Mouse (Mus musculus): Measurements from ENCODE around the gene Orc5.
"Not testable (repeated sequence)": the region's sequence is repeated elsewhere in the genome, so short reads cannot be mapped to it uniquely, and the experiment has no call there.

Gene Orc5

GRCm38 (mm10) chr5:22536695-22537094 lies 13.5 kb downstream of the Orc5 start:
- no peak for DNase-seq (ENCODE audit: extremely low spot score)

- DNase-seq (ENCODE audit: extremely low spot score), result no peak
Measured at GRCm38 (mm10) chr5:22532571-22532970, 17.7 kb downstream of the Orc5 start.

- no peak for DNase-seq (ENCODE audit: extremely low spot score)
Measured at GRCm38 (mm10) chr5:22522612-22523011, 27.6 kb downstream of the Orc5 start.

- DNase-seq (ENCODE audit: extremely low spot score), result no peak
Measured at GRCm38 (mm10) chr5:22519708-22520107, 30.5 kb downstream of the Orc5 start.

GRCm38 (mm10) chr5:22515745-22516144 lies 34.5 kb downstream of the Orc5 start:
- DNase-seq (ENCODE audit: extremely low spot score), result not testable (repeated sequence)

GRCm38 (mm10) chr5:22514231-22514630 lies 36.0 kb downstream of the Orc5 start:
- DNase-seq (ENCODE audit: extremely low spot score), result not testable (repeated sequence)

GRCm38 (mm10) chr5:22512579-22512978 lies 37.6 kb downstream of the Orc5 start:
- DNase-seq (ENCODE audit: extremely low spot score), result not testable (repeated sequence)

GRCm38 (mm10) chr5:22511824-22512223 lies 38.4 kb downstream of the Orc5 start:
- DNase-seq (ENCODE audit: extremely low spot score), result peak; percentile 10

- DNase-seq (ENCODE audit: extremely low spot score), result no peak
Measured at GRCm38 (mm10) chr5:22508560-22508959, 41.7 kb downstream of the Orc5 start.

- DNase-seq (ENCODE audit: extremely low spot score), result no peak
Measured at GRCm38 (mm10) chr5:22499437-22499836, 50.8 kb downstream of the Orc5 start.

- no peak for DNase-seq (ENCODE audit: extremely low spot score)
Measured at GRCm38 (mm10) chr5:22491088-22491487, 59.1 kb downstream of the Orc5 start.

GRCm38 (mm10) chr5:22489091-22489490 lies 61.1 kb downstream of the Orc5 start:
- DNase-seq (ENCODE audit: extremely low spot score), result peak; percentile 6

GRCm38 (mm10) chr5:22486601-22487206 lies 63.5 kb downstream of the Orc5 start:
- no peak for DNase-seq (ENCODE audit: extremely low spot score)

- no peak for DNase-seq (ENCODE audit: extremely low spot score)
Measured at GRCm38 (mm10) chr5:22485764-22486163, 64.5 kb downstream of the Orc5 start.

GRCm38 (mm10) chr5:22482567-22482966 lies 67.7 kb downstream of the Orc5 start:
- DNase-seq (ENCODE audit: extremely low spot score), result no peak

GRCm38 (mm10) chr5:22472445-22472844 lies 77.8 kb downstream of the Orc5 start:
- DNase-seq (ENCODE audit: extremely low spot score), result not testable (repeated sequence)

- DNase-seq (ENCODE audit: extremely low spot score), result no peak
Measured at GRCm38 (mm10) chr5:22471243-22471642, 79.0 kb downstream of the Orc5 start.

GRCm38 (mm10) chr5:22452871-22453661 lies 97.2 kb downstream of the Orc5 start:
- DNase-seq (ENCODE audit: extremely low spot score), result peak; percentile 20

GRCm38 (mm10) chr5:22452452-22452851 lies 97.8 kb downstream of the Orc5 start:
- no peak for DNase-seq (ENCODE audit: extremely low spot score)

GRCm38 (mm10) chr5:22451764-22452163 lies 98.5 kb downstream of the Orc5 start:
- DNase-seq (ENCODE audit: extremely low spot score), result no peak

- DNase-seq (ENCODE audit: extremely low spot score), result no peak
Measured at GRCm38 (mm10) chr5:22449492-22449891, 100.7 kb downstream of the Orc5 start.

Measured in embryo, embryonic 9.5 days (tissue).